Mouse (Mus musculus): Measurements from ENCODE around the gene Col15a1.

The Col15a1 gene

GRCm38 (mm10) chr4:47351386-47352049 is 143.6 kb downstream of the Col15a1 start:
- DNase-seq (ENCODE audit: low spot score in 2 of 2), result peak in 1 of 2 experiments; percentile 36

DNA sequence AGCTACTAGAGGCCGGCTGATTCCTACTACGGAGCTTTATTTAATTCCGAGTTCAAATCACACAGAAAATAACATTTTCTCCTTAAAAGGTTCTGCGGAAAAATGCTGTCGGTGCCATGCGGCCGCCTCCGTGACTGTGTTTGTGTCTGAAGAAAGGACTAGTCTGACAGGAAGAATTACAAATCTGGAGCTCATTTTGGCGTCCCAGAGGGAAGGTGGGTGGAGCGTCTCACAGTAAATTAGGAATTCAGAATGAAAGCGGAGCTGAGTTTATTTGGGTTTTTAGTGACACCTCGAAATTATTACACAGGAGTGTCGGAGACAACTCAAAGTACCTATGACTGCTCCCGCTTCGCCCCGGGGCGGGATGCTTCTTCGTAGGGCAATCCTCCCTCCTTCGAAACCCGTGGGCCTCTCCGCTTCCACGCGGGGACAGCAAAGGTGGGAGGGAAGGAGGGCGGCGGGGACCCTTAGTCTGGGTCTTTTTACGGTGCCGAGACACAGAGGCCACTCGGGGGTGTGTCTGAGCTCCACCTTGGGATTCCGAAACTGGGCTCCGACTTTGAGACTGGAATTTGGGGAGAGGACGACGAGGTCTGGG is 144.2 kb downstream of the Col15a1 start:
- DNase-seq (ENCODE audit: low spot score in 2 of 2), result peak; percentile 68 to 70

DNA sequence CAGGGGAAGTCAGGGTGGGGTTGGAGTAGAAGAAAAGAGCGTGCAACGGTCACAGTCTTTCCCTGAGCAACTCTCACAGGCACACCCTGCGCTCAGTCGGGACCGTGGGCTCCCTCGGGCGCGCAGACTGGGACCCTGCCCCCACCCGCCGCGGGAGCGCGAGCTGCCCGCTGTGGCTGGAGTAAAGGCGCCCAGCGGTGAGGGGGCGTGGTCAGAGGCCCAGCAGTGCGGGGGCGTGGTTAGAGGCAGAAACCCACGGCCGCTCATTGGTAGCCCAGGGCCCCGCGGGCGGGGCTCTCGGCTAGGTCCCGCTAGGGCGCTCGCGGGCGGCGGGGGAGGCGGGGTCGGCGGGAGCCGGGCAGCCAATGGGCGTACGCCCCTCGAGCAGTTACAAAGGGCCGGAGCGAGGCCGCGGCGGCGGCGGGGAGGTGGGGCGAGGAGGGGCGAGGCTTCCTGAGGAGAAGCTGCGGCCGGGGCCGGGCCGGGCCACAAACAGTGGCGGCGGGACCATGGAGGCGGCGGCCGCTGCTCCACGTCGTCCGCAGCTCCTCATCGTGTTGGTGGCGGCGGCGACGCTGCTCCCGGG is 144.9 kb downstream of the Col15a1 start, which contains the start of gene Tgfbr1:
Gene Tgfbr1 (plus strand): TSS at position 420 of the 586 bp plus-strand sequence.
- DNase-seq (ENCODE audit: low spot score in 2 of 2), result peak; percentile 93 to 94

- DNase-seq (ENCODE audit: low spot score in 2 of 2), result peak in 1 of 2 experiments; percentile 27
These were observed 145.6 kb downstream of the Col15a1 start for GRCm38 (mm10) chr4:47353416-47354111.

DNA sequence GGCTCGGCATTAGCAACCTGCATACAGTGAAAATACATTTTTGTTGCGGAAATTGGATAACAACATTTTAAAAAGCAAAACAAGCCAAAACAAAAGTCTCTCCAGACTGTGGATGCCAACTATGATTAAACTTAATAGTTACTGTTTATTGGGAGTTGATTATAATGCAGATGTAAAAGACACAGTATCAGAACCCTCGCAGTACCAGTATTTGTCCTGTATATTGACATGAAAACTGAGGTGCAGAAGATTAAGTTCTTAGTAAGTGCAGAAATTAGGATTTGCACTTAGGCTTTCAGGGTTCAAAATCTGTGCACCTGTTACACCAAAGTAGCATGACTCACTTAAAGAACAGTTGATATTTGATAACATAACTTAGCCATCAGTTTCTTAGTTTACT is 146.3 kb downstream of the Col15a1 start:
- no peak for DNase-seq (ENCODE audit: low spot score in 2 of 2)

DNA sequence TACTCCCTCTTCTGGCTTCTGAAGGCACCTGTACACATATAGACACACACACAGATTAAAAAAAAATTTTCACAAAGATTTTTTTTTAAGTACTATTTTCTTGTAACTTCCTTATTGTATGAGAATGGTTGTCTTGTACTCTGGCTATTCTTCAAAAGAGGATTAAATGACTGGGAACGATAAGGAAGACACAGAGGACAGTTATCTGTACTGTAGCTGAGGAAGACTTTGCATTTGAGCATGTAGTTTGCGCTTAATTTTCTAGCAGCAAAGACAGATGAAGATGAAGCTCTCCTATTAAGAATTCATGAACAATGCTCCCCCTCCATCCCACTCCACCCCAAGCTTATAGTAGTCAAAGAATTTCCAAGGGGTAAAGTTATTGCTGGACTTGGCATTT is 154.7 kb downstream of the Col15a1 start:
- no peak for DNase-seq (ENCODE audit: low spot score in 2 of 2)

Data from frontal cortex, postnatal 14 days (tissue).